Mouse (Mus musculus) splenic B cell, adult 2 months (primary cell): ENCODE results near the gene Shank3.

Source experiments
- DNase-seq: peaks from one replicate; pipeline ENCODE4 v3.0.0-alpha.2; 2011; ENCODE audit warnings: low read depth, low spot score
- H3K27me3 ChIP-seq: 2 replicates; pipeline ENCODE4 v1.6.1; 2012; ENCODE audit warnings: mild to moderate bottlenecking, low read length, moderate library complexity, mixed read lengths; ENCODE audit not compliant: control insufficient read depth, poor library complexity, insufficient read depth, severe bottlenecking
- H3K36me3 ChIP-seq: 2 replicates; pipeline ENCODE4 v1.6.1; 2012; ENCODE audit warnings: mild to moderate bottlenecking, low read length, moderate library complexity, mixed read lengths; ENCODE audit not compliant: control insufficient read depth, poor library complexity, insufficient read depth, severe bottlenecking

Shank3 gene

DNA sequence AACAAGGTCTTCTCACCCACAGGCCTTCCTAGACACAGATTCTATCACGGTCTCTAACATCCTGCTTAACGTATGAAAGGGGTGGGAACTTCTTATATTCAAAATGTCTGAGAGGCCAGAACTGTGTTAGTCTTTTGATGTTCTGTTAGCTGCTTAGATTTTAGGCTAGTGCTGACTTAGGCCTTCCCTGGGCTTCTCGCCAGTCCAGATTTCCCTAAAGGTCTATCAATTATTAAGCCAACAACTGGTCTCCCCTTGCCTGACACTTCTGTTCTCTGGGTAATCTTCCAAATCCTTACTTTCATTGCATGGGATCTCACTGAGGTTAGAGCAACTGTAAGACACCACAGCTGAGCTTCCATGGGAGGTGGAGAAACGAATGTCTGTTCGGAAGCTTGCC lies 89.7 kb downstream of the Shank3 start:
- H3K36me3 ChIP-seq = no peaks in the 10 kb centered on the region
- H3K27me3 ChIP-seq = no peaks in the 10 kb centered on the region
- DNase-seq = no peak

DNA sequence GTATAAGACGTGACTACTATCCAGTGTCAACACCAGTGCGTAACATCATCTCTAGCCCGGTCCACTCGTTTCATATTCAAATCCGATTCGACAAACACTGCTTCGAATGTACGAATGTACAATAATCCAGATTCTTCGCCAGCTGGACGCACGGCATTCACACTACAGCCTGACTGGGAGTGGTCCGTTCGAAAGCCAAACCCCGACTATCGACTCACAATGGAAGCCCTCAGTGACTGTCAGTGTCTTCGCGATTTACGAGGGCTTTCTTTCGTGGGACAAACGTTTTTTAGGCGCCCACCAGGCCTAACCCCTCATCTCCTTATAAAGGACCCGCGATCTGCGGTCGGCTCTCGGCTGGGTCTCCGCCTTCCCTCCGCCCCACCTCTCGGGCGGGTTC lies 91.9 kb downstream of the Shank3 start:
- no peak for DNase-seq
- Histone ChIP-seq H3K36me3 (no peaks in the 10 kb centered on the region), H3K27me3 (no peaks in the 10 kb centered on the region)

DNA sequence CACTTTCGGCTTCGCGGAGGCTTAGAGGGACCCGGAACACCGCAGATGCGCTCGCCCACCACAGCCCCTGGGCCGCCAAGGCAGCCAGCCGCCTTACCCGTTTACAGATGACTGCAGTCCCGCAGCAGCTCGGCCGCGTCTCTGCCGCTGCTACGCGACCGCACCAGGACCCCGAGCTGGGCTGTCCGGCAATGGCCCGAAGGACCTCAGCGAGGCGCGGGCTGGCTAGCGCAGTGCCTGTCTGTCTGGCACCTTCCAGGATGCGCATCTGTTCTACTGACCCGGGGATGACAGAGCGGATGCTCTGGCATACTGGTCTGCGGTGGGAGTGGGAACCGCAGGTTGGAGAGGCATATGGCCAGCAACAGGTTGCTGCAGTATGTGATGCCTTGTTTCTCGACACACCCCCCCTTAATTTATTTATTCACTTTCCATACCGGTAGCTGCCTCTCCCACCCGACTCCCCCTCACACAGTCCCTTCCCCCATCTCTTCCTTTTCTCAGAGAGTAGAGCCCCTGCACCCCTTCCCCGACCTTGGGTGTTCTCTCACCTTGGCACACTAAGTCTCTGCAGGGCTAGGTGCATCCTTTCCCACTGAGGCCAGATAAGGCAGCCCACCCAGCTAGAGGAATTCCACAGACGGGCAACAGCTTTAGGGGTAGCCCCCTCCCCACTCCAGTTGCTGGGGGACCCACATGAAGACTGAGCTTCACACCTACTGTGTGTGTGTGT lies 92.5 kb downstream of the Shank3 start, which contains the start of gene Rabl2:
Gene Rabl2 (minus strand): TSS at position 201 of the 733 bp plus-strand sequence.
- DNase-seq = peak; percentile 82
- Histone ChIP-seq H3K27me3 (no peaks in the 10 kb centered on the region), H3K36me3 (no peaks in the 10 kb centered on the region)

DNA sequence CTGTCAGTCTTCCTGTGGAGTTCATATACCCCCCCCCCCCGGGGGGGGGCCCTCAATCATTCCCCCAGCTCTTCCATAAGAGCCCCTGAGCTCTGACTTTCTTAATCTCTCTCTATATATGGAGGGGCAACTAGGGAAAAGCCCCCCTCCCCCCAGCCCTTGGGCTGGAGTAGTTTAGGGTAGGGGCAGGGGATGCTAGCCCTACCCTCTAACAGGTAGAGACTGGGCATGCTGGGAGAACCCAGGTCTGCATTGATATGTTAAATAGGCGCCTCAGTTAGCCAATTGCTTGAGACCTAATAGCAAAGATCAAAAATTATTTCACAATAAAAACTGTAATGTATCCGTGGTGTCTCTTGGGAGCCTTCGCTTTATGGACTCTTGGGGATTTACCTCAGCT lies 93.1 kb downstream of the Shank3 start:
- DNase-seq = no peak
- Histone ChIP-seq H3K36me3 (no peaks in the 10 kb centered on the region), H3K27me3 (no peaks in the 10 kb centered on the region)

DNA sequence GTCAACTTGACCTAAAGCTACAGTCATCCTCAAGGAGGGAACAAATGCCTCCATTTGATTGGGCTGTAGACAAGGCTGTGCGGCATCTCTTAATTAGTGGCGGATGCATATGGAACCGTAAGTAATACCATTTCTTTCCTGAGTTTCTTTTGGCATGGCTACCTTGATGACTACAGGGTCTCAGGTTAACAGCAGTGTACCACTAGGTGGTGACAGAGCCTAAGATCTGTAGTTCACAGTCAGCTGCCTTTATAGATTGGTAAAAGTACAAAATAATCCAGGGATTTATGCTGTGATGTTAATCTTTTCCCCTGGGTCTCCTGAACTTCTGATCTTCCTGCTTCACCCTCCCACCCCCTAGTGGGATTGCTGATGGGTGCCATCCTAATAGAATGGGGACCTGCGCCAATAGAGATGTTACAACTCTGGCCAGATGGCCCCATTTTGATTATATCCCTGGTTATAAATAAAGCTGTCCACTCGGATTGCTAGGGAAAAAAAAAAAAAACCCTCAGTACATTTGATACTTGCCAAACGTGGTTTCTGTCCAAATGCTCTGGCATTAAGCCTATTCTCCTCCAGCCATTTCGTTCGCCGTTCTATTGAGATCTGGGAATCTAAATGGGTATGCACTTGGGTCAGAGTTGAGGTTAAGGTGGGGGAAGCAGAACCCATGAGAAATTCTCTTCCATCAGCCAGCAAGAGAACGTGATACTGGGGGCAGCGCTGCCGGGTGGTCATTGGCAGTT lies 106.6 kb downstream of the Shank3 start:
- H3K27me3 ChIP-seq = no peaks in the 10 kb centered on the region
- no peaks in the 10 kb centered on the region for H3K36me3 ChIP-seq
- DNase-seq = no peak

DNA sequence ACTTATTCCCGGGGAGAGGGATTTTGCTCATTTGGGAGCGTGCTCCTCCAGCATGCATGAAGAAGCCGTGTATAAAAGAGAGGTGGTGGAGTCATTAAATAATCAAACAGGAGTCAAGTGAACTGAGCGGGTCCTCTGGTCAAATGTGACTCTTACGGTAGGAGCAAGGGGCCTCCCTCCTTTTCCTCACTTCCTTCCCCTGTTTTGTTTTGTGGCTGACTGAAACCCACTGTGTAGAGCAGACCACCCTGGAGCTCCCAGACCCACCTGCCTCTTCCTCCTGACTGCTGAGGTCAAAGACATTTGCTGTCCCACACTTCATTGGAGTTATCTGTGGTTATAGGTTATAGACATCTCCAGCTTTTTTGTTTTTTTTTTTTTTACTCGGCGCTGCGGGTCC lies 108.1 kb downstream of the Shank3 start:
- no peak for DNase-seq
- Histone ChIP-seq H3K27me3 (no peaks in the 10 kb centered on the region), H3K36me3 (no peaks in the 10 kb centered on the region)

DNA sequence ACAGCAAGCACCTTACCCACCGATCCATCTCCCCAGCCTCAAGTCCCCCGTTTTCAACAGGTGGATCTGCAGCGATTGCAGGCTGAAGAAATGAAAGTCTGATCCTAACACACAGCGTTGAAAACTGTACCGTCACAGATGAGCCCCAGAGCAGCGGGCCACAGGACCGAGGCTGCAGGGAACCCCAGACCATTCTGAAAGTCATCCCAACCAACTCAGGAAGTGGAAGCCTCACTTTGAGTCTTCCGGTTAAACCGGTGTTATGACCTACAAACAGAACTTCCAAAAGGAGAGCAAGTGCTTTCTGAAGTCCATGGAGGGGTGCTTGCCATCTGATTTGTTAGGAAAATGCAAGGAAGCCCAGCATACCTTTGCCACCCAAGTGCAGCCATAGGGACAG lies 108.5 kb downstream of the Shank3 start:
- Histone ChIP-seq H3K27me3 (no peaks in the 10 kb centered on the region), H3K36me3 (no peaks in the 10 kb centered on the region)
- no peak for DNase-seq
